Mouse (Mus musculus) mature B cell (primary cell): ENCODE measurements around the gene Tnfrsf25.

ENCODE experiments used
- in situ Hi-C: fragments of 300-500 bp; cut with MboI; formaldehyde crosslinking; loops from 2 replicates; pipeline ENCODE4 v1.14.3; 2019

Tnfrsf25 gene

DNA sequence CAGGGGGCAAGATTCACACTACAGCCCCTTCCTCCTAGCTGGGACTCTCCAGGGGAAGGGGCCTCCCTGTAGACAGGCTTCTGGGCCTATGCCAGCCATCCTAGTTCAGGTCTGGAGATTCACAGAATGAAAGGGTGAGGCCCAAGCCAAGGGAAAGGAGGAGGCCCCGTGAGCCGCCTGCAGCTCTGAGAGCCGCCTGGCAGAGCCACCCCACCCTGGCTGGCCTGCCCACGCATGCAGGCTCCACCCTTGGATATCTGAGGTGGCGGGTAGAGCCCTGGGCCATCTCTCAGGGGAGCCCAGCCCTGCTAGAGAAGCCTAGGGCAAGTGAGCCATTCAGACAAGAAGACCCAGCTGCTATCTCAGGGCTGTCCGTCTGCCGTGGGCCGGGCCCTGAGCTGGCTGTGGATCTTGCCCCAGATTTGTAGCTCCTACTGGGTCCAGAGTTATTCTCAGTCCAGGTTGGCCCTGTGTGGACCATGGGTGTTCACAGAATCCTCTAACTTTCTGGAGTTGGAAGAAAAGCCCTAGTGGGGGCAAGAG lies 22.9 kb upstream of the Tnfrsf25 start:
- in situ Hi-C loops: no loop called here

DNA sequence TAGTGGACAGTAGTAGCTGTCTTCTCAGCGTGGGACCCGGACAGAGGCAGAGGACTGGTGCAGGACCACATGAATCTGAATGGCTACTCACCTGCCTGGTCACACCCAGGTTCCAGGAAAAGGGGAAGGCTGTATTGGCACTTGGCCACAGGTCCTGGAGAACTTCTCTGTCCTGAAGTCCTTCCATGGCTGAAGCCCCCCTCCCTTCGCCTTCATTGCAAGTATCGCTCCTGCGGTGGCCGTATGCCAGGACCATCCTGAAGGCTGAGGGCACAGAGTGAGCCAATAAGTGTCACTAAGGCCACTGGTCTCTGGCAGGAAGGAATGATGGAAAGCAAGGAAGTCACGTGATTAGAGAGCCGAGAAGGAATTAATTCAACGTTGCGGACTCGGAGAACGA lies 21.5 kb upstream of the Tnfrsf25 start:
- in situ Hi-C loops: no loop called here

DNA sequence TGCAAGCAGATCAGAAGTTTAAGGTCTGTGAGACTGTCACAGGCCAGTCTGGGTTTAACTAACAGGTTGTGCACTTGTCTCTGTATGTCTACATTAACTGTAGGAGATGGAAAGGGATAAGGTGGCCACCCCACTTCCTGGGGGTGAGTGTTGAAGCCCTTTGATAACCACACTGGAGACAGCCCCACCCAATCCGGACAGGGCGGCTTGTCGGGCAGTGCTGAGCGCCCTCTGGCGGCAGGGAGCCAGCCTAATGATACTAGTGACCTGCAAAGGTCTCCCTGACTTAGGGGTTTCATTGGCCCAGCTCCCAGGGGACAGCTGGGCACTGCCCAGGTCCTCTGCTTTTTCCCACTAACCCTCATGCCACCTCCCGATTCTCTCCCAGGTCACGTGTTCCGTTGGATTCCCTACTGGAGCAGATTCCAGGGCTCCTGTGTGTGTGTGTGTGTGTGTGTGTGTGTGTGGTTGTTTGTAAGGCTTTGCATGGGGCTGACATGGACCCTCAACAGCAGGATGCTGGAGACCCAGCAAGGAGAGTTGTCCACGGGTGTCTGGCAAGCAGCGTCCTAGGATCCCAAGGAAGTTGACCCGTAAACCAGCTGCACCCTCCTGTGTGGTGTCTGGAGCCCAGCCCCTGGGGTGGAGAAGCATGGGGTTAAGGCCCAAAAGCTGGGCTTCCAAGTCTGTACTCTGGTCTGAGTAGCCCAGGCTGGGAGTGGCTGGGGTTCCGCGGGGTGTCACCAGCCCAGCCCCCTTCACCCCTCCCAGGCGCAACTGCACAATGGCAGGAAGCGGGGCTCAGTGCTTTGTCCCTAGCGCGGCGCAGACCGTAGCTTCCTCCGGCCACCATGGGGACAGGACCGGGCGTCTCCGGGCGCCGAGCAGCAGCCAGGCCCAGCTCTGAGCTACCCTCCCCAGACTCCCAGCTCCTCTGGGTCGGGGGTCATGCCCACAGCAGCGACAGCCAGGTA lies 19.5 kb upstream of the Tnfrsf25 start:
- in situ Hi-C loops: no loop called here

DNA sequence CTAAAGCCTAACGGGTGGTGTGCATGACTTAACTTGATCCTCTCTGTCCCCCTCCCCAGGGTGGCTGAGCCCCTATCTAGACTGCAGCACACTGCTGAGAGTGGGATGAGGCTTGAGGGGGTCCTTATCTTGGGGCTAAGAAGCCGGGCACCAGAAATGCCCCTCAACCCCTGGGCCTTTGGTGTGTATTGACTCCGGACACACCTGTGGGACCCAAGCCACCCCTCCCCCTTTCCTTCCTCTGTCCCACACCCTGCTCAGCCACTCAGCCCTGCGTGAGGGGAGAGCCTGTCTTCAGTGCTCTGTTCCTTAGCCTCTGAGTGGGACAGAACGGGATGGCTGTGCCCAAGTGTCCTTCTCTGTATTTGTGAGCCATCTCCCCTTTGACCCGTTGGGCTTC lies 18.8 kb upstream of the Tnfrsf25 start:
- in situ Hi-C loops: no loop called here

DNA sequence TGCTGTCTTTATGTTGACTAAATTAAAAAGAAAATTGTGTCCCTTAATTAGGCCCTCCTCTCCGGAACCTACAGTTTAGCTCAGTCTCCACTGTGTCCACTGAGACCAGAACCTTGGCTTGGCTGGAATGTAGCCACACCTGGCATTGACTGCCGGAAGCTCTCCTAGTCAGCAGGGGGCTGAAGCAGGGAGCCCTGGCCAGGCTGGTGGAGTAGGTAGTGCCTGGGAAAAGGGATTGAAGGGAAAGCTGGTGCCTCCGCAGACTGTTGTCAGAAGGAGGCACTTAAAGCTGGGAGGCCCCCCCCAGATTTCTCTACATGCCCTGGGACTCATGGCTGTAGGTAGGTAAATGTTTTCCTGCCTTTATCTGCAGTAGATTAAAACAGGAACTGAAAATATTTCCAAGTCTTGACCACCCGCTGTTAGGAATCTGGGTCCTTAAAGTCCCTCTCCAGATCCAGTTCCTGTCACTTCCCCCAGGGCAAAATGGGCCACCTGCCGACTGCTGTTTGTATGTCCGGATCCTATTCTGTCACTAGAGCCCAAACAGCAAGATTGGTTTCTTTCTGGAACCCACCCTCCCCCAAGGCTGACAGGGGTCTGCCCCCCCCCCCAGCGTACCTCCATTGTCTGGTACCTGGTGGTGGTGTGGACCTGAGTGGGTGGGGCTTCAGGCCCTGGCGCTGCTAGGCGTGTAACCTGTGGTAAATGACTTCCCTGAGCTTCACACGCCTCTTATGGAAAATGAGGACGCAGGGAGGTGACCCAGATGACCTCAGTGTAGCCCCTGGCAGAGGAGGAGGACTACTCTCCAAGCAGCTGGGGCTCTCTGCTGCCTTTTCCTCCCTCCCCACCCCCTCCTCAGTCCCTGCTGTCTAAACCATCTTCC lies 17.6 kb upstream of the Tnfrsf25 start:
- in situ Hi-C loops: no loop called here

DNA sequence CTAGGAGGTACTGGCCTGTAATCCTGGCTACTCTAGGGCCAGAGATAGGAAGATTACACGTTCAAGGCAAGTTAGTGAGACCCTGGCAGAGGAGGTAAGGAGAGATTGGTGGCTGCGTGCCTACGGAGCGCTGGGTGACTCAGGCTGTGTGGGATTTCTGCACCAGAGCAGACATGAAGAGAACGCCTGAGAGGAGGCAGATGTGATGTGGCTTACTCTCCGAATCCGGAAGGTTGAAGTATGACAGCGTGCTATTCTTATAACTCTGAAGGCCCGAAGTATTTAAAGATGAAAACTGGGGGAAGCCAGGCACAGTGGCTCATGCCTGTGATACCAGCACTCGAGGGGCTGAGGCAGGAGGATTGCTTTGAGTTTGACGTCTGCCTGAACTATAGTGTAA lies 15.2 kb upstream of the Tnfrsf25 start:
- in situ Hi-C loops: no loop called here

DNA sequence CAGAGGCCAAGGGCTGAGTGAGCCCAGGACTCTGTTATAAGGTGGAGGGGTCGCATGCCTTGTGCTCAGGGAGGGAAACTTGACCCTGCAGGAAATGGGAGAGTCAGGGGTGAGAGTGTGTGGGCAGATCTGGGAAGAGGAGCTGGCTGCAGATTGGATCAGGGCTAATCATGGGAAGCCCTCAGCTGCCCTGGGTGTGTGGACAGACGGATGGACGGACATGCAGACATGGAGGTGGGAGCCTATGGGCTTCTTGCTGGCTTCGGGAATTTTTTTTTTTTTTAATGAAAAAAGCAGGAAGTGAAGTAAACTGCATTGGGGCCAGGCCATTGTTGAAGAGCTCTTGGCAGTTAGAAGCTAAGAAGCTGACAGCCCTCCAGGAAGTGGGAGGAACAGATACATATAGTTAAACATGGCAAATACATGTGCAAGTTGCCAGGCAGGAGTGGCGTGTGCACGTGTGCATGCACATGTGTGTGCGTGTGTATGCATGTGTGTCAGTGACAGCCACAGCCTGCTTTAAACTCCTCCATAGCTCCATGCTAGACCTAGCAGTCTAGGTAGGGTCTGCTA lies 14.6 kb upstream of the Tnfrsf25 start:
- in situ Hi-C loops: no loop called here

DNA sequence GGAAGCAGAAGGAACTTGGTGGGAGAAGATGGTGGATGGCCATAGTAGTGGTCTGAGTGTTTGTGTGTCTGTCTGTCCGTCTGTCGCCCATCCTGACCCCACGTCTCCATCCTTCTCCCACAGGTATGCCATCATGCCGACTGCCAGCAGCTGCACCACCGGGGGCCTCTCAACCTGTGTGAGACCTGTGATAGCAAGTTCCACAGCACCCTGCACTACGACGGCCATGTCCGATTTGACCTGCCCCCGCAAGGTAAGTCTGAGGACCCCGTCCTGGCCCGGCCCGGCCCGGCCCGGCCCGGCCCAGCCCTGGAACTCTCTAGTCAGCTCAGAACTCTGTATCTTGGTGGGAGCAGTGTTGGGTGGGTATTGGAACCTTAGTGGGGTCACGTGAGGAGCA lies 13.8 kb upstream of the Tnfrsf25 start:
- in situ Hi-C loops: no loop called here

DNA sequence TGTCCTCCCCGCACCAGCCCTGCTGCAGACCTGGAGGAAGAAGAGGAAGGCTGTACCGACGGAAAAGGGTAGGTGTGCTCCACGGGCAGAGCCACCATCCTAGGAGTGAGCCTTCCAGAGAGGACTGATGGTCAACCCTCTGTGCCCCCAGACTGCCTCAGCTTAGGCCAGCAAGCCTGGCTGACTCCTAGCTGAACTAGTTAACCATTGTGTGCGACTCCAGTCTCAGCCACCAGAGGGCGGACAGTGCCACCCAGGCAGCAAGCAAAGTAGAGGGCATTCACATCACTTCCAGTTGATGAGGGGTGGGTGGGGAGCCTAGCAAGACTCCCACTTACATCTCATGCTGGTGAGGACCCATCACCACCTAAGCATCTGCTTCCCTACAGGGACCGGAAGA lies 12.7 kb upstream of the Tnfrsf25 start:
- in situ Hi-C loops: no loop called here

DNA sequence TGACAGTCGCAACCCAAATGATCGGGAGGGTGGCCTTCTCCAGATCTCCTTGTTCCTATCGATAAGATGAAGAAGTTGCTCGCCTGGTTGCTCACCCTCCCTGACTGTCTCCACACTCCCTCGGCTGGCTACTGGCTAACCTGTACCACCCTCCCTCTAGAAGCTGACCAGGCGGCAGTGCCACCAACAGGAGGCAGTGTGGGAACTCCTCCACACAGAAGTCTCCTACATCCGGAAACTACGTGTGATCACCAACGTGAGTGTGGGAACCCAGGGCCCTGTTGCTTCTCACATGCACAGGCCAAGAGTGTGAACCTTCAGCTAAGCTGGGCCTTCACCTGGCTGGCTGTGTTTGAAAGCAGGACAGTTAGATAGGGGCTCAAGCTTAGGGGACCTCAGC lies 9.0 kb upstream of the Tnfrsf25 start:
- in situ Hi-C loops: no loop called here

DNA sequence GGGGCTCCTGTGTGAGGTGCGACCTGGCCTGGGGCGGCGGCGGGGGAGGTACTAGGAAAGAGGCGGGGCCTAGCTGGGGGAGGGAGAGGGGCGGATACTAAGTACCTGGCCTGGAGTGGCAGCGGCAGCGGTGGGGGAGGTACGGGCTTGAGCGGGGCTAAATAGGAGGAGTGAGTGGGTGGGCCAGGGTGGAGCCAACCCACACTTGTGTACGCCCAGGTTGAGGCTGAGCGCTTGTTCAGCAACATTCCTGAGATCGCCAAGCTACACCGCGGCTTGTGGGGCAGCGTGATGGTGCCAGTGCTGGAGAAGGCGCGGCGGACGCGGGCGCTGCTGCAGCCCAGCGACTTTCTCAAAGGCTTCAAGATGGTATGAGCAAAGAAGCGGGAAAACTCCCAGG lies 8.2 kb upstream of the Tnfrsf25 start:
- in situ Hi-C loops: no loop called here

DNA sequence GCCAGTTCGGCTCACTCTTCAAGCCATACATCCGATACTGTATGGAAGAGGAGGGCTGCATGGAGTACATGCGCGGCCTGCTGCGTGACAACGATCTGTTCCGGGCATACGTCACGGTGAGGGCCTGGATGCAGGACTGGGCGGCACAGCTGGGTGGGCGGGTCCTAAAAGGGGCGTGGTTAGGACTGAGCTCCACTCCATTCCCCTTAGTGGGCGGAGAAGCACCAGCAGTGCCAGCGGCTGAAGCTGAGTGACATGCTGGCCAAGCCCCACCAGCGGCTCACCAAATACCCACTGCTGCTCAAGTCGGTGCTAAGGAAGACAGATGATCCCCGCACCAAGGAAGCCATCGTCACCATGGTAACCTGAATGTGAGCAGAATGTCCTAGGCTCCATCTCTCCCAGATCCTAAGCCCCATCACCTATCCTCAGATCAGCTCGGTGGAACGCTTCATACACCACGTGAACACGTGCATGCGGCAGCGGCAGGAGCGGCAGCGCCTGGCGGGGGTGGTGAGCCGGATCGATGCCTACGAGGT lies 7.7 kb upstream of the Tnfrsf25 start:
- in situ Hi-C loops: no loop called here

DNA sequence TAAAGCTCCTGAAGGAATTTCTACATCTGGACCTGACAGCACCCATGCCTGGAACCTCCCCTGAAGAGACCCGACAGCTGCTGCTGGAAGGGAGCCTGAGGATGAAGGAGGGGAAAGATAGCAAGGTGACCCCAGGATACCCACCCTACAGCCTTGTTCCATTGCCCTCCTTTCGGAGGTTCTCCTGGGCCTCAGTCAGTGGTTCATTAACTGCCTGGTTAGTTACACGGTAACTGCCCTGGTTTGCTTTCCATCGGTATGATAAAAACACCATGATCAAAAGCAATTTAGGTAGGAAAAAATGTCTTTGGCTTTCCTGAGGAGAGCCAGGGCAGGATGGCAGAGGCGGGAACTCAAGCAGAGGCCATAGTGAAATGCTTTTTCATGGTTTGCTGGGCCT lies 7.1 kb upstream of the Tnfrsf25 start:
- in situ Hi-C loops: no loop called here

DNA sequence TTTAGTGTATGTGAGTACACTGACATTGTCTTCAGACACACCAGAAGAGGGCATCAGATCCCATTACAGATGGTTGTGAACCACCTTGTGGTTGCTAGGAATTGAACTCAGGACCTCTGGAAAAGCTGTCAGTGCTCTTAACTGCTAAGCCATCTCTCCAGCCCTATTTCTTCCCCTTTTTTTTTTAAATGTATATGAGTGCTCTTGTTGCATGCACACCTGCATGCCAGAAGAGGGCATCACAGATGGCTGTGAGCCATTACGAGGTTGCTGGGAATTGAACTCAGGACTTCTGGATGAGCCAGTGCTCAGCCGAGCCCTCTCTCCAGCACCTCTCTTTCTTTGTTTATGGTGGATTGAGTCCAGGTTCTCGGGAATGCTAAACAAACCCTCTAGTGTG lies 6.2 kb upstream of the Tnfrsf25 start:
- in situ Hi-C loops: no loop called here

DNA sequence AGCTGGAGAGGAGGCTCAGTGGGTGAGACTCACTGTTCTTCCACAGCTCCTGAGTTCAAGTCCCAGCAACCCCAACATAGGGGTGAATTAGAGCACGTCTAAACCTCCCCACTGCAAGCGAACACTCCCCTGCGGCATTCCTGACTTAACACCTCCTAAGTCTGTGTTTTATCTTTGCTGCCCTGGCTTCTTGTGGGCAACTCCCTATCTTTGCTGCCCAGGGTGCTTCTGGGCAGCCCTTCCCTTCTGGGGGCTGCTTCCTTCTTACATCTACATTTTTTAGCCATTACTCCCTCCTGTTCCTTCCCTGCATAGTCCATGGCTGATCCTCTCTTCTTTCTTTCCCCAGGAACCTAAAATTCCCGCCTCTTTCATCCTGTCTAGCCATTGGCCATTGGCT lies 5.0 kb upstream of the Tnfrsf25 start:
- in situ Hi-C loops: no loop called here

DNA sequence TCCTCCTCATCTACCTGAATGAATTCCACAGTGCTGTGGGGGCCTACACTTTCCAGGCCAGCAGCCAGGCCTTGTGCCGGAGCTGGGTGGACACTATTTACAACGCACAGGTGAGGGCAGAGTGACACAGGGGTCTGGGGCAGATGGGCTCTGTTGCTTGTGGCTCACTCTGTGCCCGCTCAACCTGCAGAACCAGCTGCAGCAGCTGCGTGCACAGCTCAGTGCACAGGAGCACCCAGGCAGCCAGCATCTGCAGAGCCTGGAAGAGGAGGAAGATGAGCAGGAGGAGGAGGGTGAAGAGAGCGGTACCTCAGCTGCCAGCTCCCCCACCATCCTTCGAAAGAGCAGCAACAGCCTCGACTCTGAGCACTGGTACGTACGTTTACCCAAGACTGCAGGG lies 3.4 kb upstream of the Tnfrsf25 start:
- in situ Hi-C loops: no loop called here

DNA sequence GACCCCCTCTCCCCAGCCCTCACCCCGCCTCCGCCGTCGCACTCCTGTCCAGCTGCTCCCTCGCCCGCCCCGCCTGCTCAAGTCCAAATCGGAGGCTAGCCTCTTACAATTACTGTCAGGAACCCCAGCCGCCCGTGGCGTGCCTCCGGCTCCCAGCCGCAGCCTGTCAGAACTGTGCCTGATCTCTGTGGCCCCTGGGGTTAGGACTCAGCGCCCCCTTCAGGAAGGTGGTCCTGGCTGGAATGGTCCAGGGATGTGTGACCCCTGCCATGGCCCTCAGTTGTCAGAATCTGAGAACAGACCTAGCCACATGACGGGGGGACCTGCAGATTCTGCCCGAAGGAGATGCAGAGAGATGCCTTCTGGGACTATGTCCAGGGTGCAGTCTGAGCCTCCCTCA lies 1.7 kb upstream of the Tnfrsf25 start:
- in situ Hi-C loops: no loop called here

DNA sequence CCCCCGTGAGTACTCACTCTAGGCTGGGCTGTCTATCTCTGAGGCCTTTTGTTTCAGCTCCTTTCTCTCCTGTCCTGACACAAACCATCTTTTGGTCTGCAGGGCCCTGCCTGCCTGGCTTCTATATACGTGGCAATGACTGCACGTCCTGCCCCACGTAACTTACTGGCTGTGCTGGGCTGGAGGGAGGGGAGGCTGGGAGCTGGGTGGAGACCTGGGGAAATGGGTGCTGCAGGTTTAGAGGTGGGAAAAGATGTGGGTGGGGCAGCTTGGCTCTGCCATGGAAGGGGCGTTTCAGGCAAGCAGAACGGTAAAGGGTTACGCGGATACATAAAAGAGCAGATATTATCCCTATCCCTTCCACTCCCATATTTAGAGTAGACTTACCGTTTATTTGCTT lies 1.8 kb downstream of the Tnfrsf25 start:
- in situ Hi-C loops: no loop called here

DNA sequence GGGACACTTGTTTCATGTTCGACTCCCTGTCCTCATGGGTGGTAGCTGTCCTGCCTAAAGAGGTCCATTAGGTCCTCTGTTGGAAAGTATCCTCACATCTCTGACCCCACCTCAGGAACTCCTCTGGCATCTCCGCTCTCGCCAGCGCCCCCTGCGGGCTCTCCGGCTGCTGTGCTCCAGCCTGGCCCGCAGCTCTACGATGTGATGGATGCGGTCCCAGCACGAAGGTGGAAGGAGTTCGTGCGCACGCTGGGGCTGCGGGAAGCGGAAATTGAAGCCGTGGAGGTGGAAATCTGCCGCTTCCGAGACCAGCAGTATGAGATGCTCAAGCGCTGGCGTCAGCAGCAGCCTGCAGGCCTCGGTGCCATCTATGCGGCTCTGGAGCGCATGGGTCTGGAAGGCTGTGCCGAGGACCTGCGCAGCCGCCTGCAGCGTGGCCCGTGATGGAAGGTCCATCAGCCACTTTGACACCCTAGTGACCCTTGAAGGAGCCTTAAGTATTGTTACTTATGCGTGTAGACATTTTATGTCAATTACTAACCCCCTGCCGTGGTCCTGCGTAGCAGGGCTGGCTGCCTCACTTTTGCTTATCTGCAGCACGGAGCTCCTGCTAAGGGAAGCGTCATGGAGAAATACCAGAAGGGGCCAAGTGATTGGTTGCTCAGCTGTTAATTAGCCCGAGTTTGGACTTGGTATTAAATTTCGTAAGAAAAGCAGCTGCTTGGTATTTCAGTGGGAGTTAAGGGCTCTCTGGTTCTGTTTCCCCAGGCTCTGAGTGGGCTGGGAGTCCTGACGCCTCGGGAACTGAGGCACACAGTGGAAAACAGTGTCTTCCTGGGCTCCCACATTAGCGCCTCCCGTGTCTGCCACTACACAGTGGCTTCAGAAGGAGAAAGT lies 3.9 kb downstream of the Tnfrsf25 start:
- in situ Hi-C loops: no loop called here

DNA sequence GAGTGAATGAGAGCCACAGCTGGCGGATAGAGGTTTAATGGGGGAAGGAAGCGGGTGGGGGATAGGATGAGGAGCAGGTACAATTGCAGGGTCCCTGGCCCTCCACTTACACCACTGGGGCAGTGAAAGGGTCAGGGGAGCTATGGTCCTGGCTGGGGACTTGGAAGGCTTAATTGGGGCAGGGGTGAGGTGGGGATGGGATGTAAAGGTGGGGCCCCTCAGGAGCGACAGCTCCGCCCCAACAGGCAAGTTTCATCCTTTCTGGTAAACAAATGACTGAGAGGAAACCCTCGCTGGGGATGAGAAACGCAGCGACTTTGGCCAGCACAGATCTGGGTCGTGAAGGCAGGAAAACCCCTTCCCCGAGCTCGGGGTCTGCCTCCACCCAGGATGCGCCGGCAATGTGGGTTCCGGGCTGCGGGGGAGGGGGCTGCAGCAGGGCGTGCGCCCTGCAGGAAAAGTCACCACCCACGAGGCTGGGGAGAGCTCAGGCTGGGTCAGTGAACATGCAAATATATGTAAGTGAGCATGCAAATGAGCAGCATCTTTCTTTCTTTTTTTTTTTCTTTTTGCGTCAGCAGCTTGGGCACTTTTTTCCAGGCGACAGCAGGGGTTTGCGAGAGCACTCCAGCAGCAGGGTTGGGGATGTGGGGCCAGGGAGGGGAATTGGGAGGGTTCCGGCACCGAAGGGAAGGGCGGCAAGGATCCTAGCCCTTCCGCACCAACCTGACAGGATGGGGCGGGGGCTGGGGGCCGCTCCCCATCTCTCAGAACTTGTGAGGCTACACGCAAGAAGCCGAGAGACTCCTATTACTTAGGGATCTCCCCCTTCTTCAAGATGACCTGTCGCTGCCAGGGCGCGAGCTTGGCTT lies 4.8 kb downstream of the Tnfrsf25 start:
- in situ Hi-C loops: no loop called here
